Mouse (Mus musculus) MEL (cell line): ENCODE measurements around the gene Ncf4. TPM values are rescaled to one million over a fixed set of nuclear protein-coding genes. Genes with fewer than 3 reads are reported as not detected.

ENCODE experiments used
- DNase-seq: peaks from one replicate; pipeline ENCODE4 v3.0.0; 2011; ENCODE audit warnings: low read depth, low spot score
- H3K27ac ChIP-seq: 2 replicates; pipeline ENCODE4 v1.5.1; 2012; ENCODE audit warnings: low read depth, mild to moderate bottlenecking, control low read depth, low read length, moderate library complexity; ENCODE audit not compliant: control insufficient read depth
- H3K27me3 ChIP-seq, 2 experiments: fragments of 150-350 bp in 1 of 2; sonication (generic) in 1 of 2; 2 replicates each; pipeline ENCODE4 v1.6.1; 2012; ENCODE audit warnings: low read length in 2 of 2, mild to moderate bottlenecking in 2 of 2, improper control_type of control experiment in 1 of 2, moderate library complexity in 1 of 2; ENCODE audit not compliant: insufficient read depth in 2 of 2, control insufficient read depth in 1 of 2
- H3K36me3 ChIP-seq, 2 experiments: 2 replicates each; pipeline ENCODE4 v1.6.1; 2012 to 2014; ENCODE audit warnings: low read length in 2 of 2, improper control_type of control experiment in 1 of 2, inconsistent platforms in 1 of 2, mild to moderate bottlenecking in 1 of 2; ENCODE audit not compliant: insufficient read depth in 2 of 2, control insufficient read depth in 1 of 2
- H3K4me1 ChIP-seq, 2 experiments: fragments of 150-350 bp in 1 of 2; sonication (generic) in 1 of 2; 2 replicates each; pipeline ENCODE4 v1.6.1; 2012; ENCODE audit warnings: low read length in 2 of 2, improper control_type of control experiment in 1 of 2, mild to moderate bottlenecking in 1 of 2; ENCODE audit not compliant: insufficient read depth in 2 of 2, control insufficient read depth in 1 of 2
- H3K4me3 ChIP-seq, 2 experiments: fragments of 150-350 bp in 1 of 2; sonication (generic) in 1 of 2; 2 replicates each; pipeline ENCODE4 v1.5.1; 2012; ENCODE audit warnings: low read depth in 2 of 2, low read length in 2 of 2, mild to moderate bottlenecking in 2 of 2, moderate library complexity in 2 of 2, control low read depth in 1 of 2, improper control_type of control experiment in 1 of 2; ENCODE audit not compliant: control insufficient read depth in 1 of 2, insufficient read depth in 1 of 2
- H3K79me2 ChIP-seq: 2 replicates; pipeline ENCODE4 v1.6.1; 2012; ENCODE audit warnings: mild to moderate bottlenecking, low read length, moderate library complexity; ENCODE audit not compliant: control insufficient read depth, poor library complexity, insufficient read depth
- H3K9ac ChIP-seq: 2 replicates; pipeline ENCODE4 v1.6.1; 2012; ENCODE audit warnings: low read depth, mild to moderate bottlenecking, control low read depth, low read length, moderate library complexity; ENCODE audit not compliant: control insufficient read depth, poor library complexity, severe bottlenecking
- H3K9me3 ChIP-seq: fragments of 150-350 bp; sonication (generic); replicated peaks from 2 replicates; pipeline ENCODE4 v1.6.1; 2012; ENCODE audit warnings: mild to moderate bottlenecking, low read length, improper control_type of control experiment, moderate library complexity; ENCODE audit not compliant: insufficient read depth
- BHLHE40 ChIP-seq: IDR thresholded peaks from 2 replicates; pipeline ENCODE4 v1.6.1; 2012; ENCODE audit warnings: low read depth, mild to moderate bottlenecking, inconsistent platforms, low read length, improper control_type of control experiment, borderline replicate concordance
- CTCF ChIP-seq, 3 experiments: IDR thresholded peaks in 2 of 3; conservative IDR thresholded peaks in 1 of 3; 2 replicates each; pipeline ENCODE4 v1.5.1; 2011 to 2012; ENCODE audit warnings: low read length in 3 of 3, low read depth in 2 of 3, mild to moderate bottlenecking in 2 of 3, improper control_type of control experiment in 1 of 3, inconsistent platforms in 1 of 3, mixed read lengths in 1 of 3, moderate library complexity in 1 of 3; ENCODE audit not compliant: control insufficient read depth in 1 of 3, insufficient read depth in 1 of 3, poor library complexity in 1 of 3, severe bottlenecking in 1 of 3
- ELF1 ChIP-seq: IDR thresholded peaks from 2 replicates; pipeline ENCODE4 v1.6.1; 2014; ENCODE audit warnings: low read depth, mild to moderate bottlenecking, inconsistent platforms, low read length, improper control_type of control experiment, moderate library complexity
- EP300 ChIP-seq, 2 experiments: IDR thresholded peaks; 2 replicates each; pipeline ENCODE4 v1.6.1; 2011; ENCODE audit warnings: improper control_type of control experiment in 2 of 2, low read length in 2 of 2, low read depth in 1 of 2, mild to moderate bottlenecking in 1 of 2
- ETS1 ChIP-seq: IDR thresholded peaks from 2 replicates; pipeline ENCODE4 v1.6.1; 2012; ENCODE audit warnings: low read depth, mild to moderate bottlenecking, inconsistent platforms, low read length, improper control_type of control experiment, moderate library complexity
- GATA1 ChIP-seq: IDR thresholded peaks from 2 replicates; pipeline ENCODE4 v1.6.1; 2011; ENCODE audit warnings: low read depth, low read length, improper control_type of control experiment
- JUND ChIP-seq: IDR thresholded peaks from 2 replicates; pipeline ENCODE4 v1.6.1; 2011; ENCODE audit warnings: low read depth, mild to moderate bottlenecking, improper control_type of control experiment, low read length
- KAT2A ChIP-seq: conservative IDR thresholded peaks from 2 replicates; pipeline ENCODE4 v1.6.1; 2012; ENCODE audit warnings: low read depth, low read length, improper control_type of control experiment, inconsistent platforms
- MAX ChIP-seq: IDR thresholded peaks from 2 replicates; pipeline ENCODE4 v1.6.1; 2011; ENCODE audit warnings: low read length, improper control_type of control experiment
- MEF2A ChIP-seq: IDR thresholded peaks from 2 replicates; pipeline ENCODE4 v1.6.1; 2014; ENCODE audit warnings: low read depth, mild to moderate bottlenecking, inconsistent platforms, low read length, improper control_type of control experiment; ENCODE audit not compliant: poor library complexity, insufficient replicate concordance, severe bottlenecking; ENCODE audit errors: extremely low read depth
- MXI1 ChIP-seq: IDR thresholded peaks from 2 replicates; pipeline ENCODE4 v1.6.1; 2011; ENCODE audit warnings: mild to moderate bottlenecking, low read depth, low read length, improper control_type of control experiment
- MYB ChIP-seq: IDR thresholded peaks from 2 replicates; pipeline ENCODE4 v1.6.1; 2011; ENCODE audit warnings: mild to moderate bottlenecking, low read depth, low read length, improper control_type of control experiment
- MYC ChIP-seq: IDR thresholded peaks from 2 replicates; pipeline ENCODE4 v1.6.1; 2011; ENCODE audit warnings: low read depth, mild to moderate bottlenecking, low read length, improper control_type of control experiment, moderate library complexity
- NELFE ChIP-seq: IDR thresholded peaks from 2 replicates; pipeline ENCODE4 v1.6.1; 2011; ENCODE audit warnings: low read depth, low read length, improper control_type of control experiment
- NRF1 ChIP-seq: IDR thresholded peaks from 2 replicates; pipeline ENCODE4 v1.6.1; 2014; ENCODE audit warnings: low read depth, mild to moderate bottlenecking, inconsistent platforms, low read length, improper control_type of control experiment, moderate library complexity; ENCODE audit not compliant: poor library complexity, insufficient read depth, severe bottlenecking
- RAD21 ChIP-seq: IDR thresholded peaks from 2 replicates; pipeline ENCODE4 v1.6.1; 2011; ENCODE audit warnings: mild to moderate bottlenecking, low read depth, low read length, improper control_type of control experiment
- RCOR1 ChIP-seq: IDR thresholded peaks from 2 replicates; pipeline ENCODE4 v1.6.1; 2012; ENCODE audit warnings: low read depth, mild to moderate bottlenecking, inconsistent platforms, low read length, improper control_type of control experiment
- SMC3 ChIP-seq: IDR thresholded peaks from 2 replicates; pipeline ENCODE4 v1.6.1; 2011; ENCODE audit warnings: low read depth, low read length, improper control_type of control experiment
- TBP ChIP-seq: IDR thresholded peaks from 2 replicates; pipeline ENCODE4 v1.8.0; 2011; ENCODE audit warnings: low read depth, low read length, improper control_type of control experiment
- TCF12 ChIP-seq: IDR thresholded peaks from 2 replicates; pipeline ENCODE4 v1.6.1; 2014; ENCODE audit warnings: low read depth, mild to moderate bottlenecking, inconsistent platforms, low read length, improper control_type of control experiment, moderate library complexity
- UBTF ChIP-seq: IDR thresholded peaks from 2 replicates; pipeline ENCODE4 v1.6.1; 2012; ENCODE audit warnings: low read depth, mild to moderate bottlenecking, inconsistent platforms, low read length, improper control_type of control experiment, moderate library complexity, borderline replicate concordance; ENCODE audit not compliant: insufficient read depth
- USF2 ChIP-seq, 2 experiments: IDR thresholded peaks; 2 replicates each; pipeline ENCODE4 v1.6.1; 2011 to 2012; ENCODE audit warnings: improper control_type of control experiment in 2 of 2, low read length in 2 of 2, borderline replicate concordance in 1 of 2, inconsistent platforms in 1 of 2, low read depth in 1 of 2, mild to moderate bottlenecking in 1 of 2; ENCODE audit not compliant: insufficient read depth in 1 of 2
- ZC3H11A ChIP-seq: IDR thresholded peaks from 2 replicates; pipeline ENCODE4 v1.6.1; 2012; ENCODE audit warnings: low read depth, mild to moderate bottlenecking, inconsistent platforms, low read length, improper control_type of control experiment
- ZKSCAN1 ChIP-seq: IDR thresholded peaks from 2 replicates; pipeline ENCODE4 v1.6.1; 2012; ENCODE audit warnings: low read depth, mild to moderate bottlenecking, inconsistent platforms, low read length, improper control_type of control experiment, moderate library complexity
- polyA plus RNA-seq, 2 experiments: library from polyadenylated mRNA; stranded (reverse) in 1 of 2; unstranded in 1 of 2; fragments of >175 nt in 1 of 2; fragments of >200 nt in 1 of 2; gene quantifications; 2 replicates each; pipeline versions ENCODE4 v1.2.1 to v1.2.4; 2012; ENCODE audit warnings: low replicate concordance in 2 of 2, low read depth in 1 of 2; ENCODE audit not compliant: insufficient read length in 2 of 2, insufficient read depth in 1 of 2, missing spikeins in 1 of 2
- total RNA-seq: library from RNA; depleted of rRNA; stranded (reverse); fragments of 300-350 nt; gene quantifications from 2 replicates; pipeline ENCODE4 v1.2.3, GENCODE M21; 2012

Ncf4 gene
- total and polyA plus RNA-seq, 3 experiments, result 1.7 to 16.5 TPM; not detected in 1

DNA sequence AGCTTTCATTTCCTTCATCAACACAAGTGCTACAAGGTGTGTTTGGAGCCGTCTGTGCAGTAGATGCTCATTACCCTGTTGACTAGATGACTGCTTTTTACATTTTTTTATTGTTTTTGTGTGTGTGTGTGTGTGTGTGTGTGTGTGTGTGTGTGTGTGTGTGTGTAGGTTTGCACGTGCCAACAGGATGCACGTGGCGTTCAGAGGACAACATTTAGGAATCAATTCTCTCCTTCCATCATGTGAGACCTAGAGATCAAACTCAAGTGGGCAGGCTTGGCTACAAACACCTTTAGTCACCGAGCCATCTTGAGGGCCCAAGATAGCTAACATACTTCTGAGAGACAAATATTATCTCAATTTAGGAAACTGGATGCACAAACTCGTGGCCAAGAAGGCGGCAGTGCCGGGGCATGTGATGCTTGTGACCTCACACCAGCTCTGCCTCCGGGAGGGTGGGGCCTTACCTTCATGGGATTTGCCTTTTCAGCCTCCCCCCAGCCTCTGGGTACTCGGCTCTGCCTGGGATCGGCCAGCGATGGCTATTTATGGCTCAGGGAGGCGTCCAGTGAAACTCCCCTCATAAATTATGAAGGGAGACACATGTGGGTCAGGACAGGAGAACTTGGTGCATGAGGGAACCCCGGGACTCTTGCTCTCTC lies 4.5 kb upstream of the Ncf4 start:
- Histone ChIP-seq H3K27ac (no peak overlapping the region), H3K79me2 (no peaks in the 10 kb centered on the region)
- TF ChIP-seq KAT2A (no peak), MXI1 (no peak), ETS1 (no peak), NRF1 (no peak), GATA1 (no peak), MYB (no peak), JUND (no peak), ZKSCAN1 (no peak), RAD21 (no peak), CTCF (IDR thresholded peaks at IDR 0.05 in 2 of 3, conservative IDR thresholded peaks at IDR 0.05 in 1 of 3; ENCODE audit: control insufficient read depth in 1 of 3, insufficient read depth in 1 of 3, low read depth in 2 of 3, low read length in 3 of 3, poor library complexity in 1 of 3, severe bottlenecking in 1 of 3) (no peak), ZC3H11A (no peak), ELF1 (no peak), BHLHE40 (no peak), EP300 (IDR thresholded peaks at IDR 0.05; ENCODE audit: low read depth in 1 of 2, low read length in 2 of 2) (no peak), TCF12 (no peak), SMC3 (no peak), MEF2A (no peak), UBTF (no peak)
- TF ChIP-seq, all 39 proteins: peak for 0
- no peak overlapping the region for H3K9ac ChIP-seq
- H3K9me3 ChIP-seq, result no peaks in the 10 kb centered on the region
- H3K36me3 ChIP-seq, result no peaks in the 10 kb centered on the region
- H3K27me3 ChIP-seq, result peaks cover 3 to 6% of the 10 kb centered on the region in 2 experiments
- peaks cover 0 to 3% of the 10 kb centered on the region in 2 experiments; a peak in 1 of 4 replicates for H3K4me1 ChIP-seq
- H3K4me3 ChIP-seq, result no peak overlapping the region
- no peak for DNase-seq

DNA sequence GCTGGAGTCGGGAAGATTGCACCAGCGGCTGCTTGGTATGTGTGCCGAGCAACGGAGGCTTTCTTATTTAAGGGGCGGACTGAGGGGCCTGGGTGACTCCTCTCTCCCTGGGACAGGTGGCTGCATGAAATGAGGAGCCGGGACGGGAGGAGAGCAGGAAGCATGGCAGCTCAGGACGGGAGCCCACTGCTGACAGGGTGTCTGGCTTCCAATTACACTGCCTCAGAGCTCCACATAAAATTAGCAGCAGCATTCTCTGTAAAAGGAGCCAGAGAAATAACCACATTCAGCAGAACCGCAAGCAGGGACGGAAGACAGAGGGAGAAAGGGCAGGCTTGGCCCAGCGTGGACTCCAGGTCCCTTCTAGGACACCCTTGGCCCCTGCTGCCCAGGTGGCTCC lies 3.3 kb upstream of the Ncf4 start:
- TF ChIP-seq TBP, result no peak
- TF ChIP-seq RCOR1, result no peak
- no peak for TF ChIP-seq MAX
- TF ChIP-seq NELFE, result no peak
- TF ChIP-seq USF2 (IDR thresholded peaks at IDR 0.05; ENCODE audit: borderline replicate concordance in 1 of 2, insufficient read depth in 1 of 2, low read depth in 1 of 2, low read length in 2 of 2), result no peak
- TF ChIP-seq MYC, result no peak
- TF ChIP-seq MEF2A, result no peak
- peaks cover 0 to 4% of the 10 kb centered on the region in 2 experiments; a peak in 1 of 4 replicates for H3K27me3 ChIP-seq
- no peak overlapping the region for H3K27ac ChIP-seq
- no peak overlapping the region for H3K9ac ChIP-seq
- DNase-seq, result no peak
- H3K9me3 ChIP-seq, result no peaks in the 10 kb centered on the region
- no peaks in the 10 kb centered on the region for H3K36me3 ChIP-seq
- no peak overlapping the region for H3K4me3 ChIP-seq
- H3K79me2 ChIP-seq, result no peaks in the 10 kb centered on the region
- H3K4me1 ChIP-seq, result peaks cover 0 to 3% of the 10 kb centered on the region in 2 experiments; a peak in 1 of 4 replicates
